26 mouse cellular contexts compared by ENCODE assay signal in the genomic region with DNA sequence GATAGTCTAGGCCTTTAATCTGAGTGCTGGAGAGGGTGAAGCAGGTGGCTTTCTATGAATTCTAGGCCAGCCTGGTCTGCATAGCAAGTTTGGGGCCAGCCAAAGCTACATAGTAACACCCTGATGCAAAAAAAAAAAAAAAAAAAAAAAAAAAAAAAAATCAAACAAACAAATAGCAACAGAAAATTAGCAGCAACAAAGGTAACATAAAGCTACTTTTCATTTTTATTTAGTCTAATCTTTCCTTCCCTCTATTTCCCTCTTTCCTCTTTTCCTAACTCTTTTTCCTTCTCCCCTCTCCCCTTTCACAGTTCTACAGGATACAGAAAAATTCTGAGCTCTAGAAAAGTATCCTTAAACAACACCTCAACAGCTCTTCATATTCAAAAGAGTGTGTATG. TPM values are rescaled to one million over a fixed set of nuclear protein-coding genes. Genes with fewer than 3 reads are reported as not detected.
"Had no signal": no experiment of that assay in that cellular context is flagged by ENCODE, and none has a peak within 500 bp of the region (broad histone marks: within the 10 kb centered on the region; RNA-seq: fewer than 3 reads in every experiment).

No protein-coding gene starts in this region.

- DNase-seq: gastrocnemius, postnatal 10 days had no signal

- H3K9me3 ChIP-seq: embryonic facial prominence, embryonic 10.5 days; embryonic facial prominence, embryonic 12.5 days; embryonic facial prominence, embryonic 13.5 days; embryonic facial prominence, embryonic 15.5 days; forebrain, embryonic 10.5 days; forebrain, embryonic 12.5 days; forebrain, embryonic 13.5 days; forebrain, embryonic 15.5 days; heart, embryonic 10.5 days had no signal

- H3K27me3 ChIP-seq: embryonic facial prominence, embryonic 12.5 days; embryonic facial prominence, embryonic 15.5 days; forebrain, embryonic 13.5 days; forebrain, embryonic 15.5 days had no signal

- H3K27ac ChIP-seq: embryonic facial prominence, embryonic 10.5 days; embryonic facial prominence, embryonic 12.5 days; embryonic facial prominence, embryonic 13.5 days; embryonic facial prominence, embryonic 15.5 days; forebrain, embryonic 10.5 days; forebrain, embryonic 12.5 days; forebrain, embryonic 13.5 days; forebrain, embryonic 15.5 days; gastrocnemius, adult 2 months; heart, adult 2 months; heart, embryonic 10.5 days had no signal

- H3K4me3 ChIP-seq: embryonic facial prominence, embryonic 12.5 days; forebrain, embryonic 13.5 days had no signal

- H3K36me3 ChIP-seq: embryonic facial prominence, embryonic 10.5 days; embryonic facial prominence, embryonic 12.5 days; embryonic facial prominence, embryonic 13.5 days; embryonic facial prominence, embryonic 15.5 days; forebrain, embryonic 10.5 days; forebrain, embryonic 12.5 days; forebrain, embryonic 15.5 days; heart, embryonic 10.5 days had no signal

- H3K9ac ChIP-seq: embryonic facial prominence, embryonic 12.5 days; embryonic facial prominence, embryonic 13.5 days; embryonic facial prominence, embryonic 15.5 days; forebrain, embryonic 12.5 days; forebrain, embryonic 13.5 days; forebrain, embryonic 15.5 days; forebrain, postnatal 0 days had no signal

RNA-seq across cellular contexts. Expression of a gene that starts 3.0 kb away (rescaled TPM):
- total RNA-seq: common myeloid progenitor, adult 5-6 weeks; gastrocnemius, adult 18-20 months; gastrocnemius, adult 2 months; gastrocnemius, adult 8-10 months; gastrocnemius, postnatal 10 days; gastrocnemius, postnatal 14 days; gastrocnemius, postnatal 25 days; gastrocnemius, postnatal 36 days; gastrocnemius, postnatal 4 days; granulocyte monocyte progenitor cell, adult 5-6 weeks; heart, adult 18-20 months; heart, adult 2 months; heart, adult 8-10 months had no signal
- polyA plus RNA-seq: embryonic facial prominence, embryonic 13.5 days; embryonic facial prominence, embryonic 15.5 days; forebrain, embryonic 10.5 days; forebrain, embryonic 13.5 days; forebrain, embryonic 14.5 days; heart, adult 2 months had no signal

RNA-seq across cellular contexts. Expression of a gene that starts 26.0 kb away (rescaled TPM):
- total RNA-seq: common myeloid progenitor, adult 5-6 weeks; forebrain, postnatal 0 days; gastrocnemius, adult 18-20 months; gastrocnemius, adult 2 months; gastrocnemius, adult 8-10 months; gastrocnemius, postnatal 14 days; gastrocnemius, postnatal 25 days; gastrocnemius, postnatal 36 days; granulocyte monocyte progenitor cell, adult 5-6 weeks; heart, adult 18-20 months; heart, adult 2 months; heart, adult 8-10 months had no signal
- polyA plus RNA-seq: erythroblast, embryonic 14.5 days; forebrain, embryonic 15.5 days; forebrain, postnatal 0 days; gonadal fat pad, adult 2 months; heart, adult 2 months had no signal
